Mouse (Mus musculus): ENCODE measurements around the gene Hspa5.
A peak's percentile ranks its signal among the peaks of the same experiment; 100 is the strongest.
"Not testable (repeated sequence)": the region's sequence is repeated elsewhere in the genome, so short reads cannot be mapped to it uniquely, and the experiment has no call there.

Gene Hspa5

GRCm38 (mm10) chr2:34771368-34772226 lies at the start of gene Hspa5:
Hspa5 (plus strand) TSS chr2:34771970.
- peak; percentile 98 for DNase-seq

DNA sequence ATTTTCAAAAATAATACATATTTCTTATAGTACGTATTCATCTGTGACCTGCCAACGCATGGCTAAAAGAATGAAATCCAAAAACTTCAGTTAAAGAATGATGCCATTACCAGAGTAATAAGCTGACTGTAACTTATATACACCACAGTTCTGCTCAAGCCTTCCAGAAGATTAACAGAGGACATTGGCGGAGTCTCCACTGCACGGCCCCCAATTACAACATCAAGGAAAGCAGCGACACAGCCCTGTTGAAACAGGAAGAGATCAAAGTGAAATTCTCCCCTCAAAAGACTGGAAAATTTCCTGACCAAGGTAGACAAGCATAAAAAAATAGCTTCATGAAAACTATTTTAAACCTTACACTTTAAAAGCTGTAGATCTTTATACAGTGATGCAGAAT lies 46.5 kb upstream of the Hspa5 start:
- no peak for DNase-seq

GRCm38 (mm10) chr2:34727045-34727728 lies 44.6 kb upstream of the Hspa5 start:
- no peak for DNase-seq

DNA sequence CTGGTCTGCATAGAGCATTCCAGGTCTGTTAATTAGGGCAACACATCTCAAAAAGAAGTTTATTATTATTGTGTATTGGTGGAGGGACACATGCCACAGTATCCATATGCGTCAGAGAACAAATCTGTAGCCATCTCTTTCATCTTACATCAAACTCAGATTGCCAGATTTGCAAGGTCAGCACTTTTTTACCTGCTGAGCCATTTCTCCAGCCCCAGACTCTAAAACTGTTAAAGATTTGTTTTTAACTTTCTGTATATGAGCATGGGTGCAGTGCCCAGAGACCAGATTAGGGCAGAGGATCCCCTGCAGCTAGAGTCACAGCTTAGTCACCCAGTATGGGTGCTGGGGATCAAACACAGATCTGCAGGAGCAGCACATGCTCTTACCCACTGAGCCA lies 35.1 kb upstream of the Hspa5 start:
- DNase-seq, result no peak

- DNase-seq, result no peak
Observed at GRCm38 (mm10) chr2:34737911-34738310, 33.9 kb upstream of the Hspa5 start.

DNA sequence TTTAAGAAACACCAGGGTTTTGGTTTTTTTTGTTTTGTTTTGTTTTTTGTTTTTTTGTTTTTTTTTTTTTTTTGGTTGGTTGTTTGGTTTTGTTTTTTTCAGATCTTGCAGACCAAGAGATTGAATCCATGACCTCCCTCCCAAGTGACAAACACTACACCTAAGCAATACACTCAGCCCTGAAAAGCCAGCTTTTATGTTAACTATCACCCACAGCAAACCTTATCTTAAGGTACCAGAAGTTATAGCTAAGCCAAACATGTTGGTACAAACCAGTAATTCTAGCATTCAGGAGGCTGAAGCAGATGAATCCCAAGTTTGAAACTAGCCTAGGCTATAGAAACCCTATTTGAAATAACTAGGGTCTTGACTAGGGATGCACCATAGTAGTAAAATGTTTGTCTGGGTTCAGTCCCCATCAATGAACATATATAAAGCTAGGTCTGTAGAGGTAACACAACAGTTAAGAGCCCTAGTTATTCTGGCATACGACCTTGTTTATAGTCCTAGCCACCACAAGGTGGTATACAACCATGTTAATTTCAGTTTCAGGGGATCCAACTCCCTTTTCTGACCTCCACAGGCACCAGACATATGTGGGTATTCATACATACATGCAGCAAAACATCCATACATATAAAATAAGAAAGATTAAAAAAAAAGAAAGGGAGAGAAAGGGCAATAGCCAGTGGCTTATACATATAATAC lies 31.9 kb upstream of the Hspa5 start:
- DNase-seq, result no peak

GRCm38 (mm10) chr2:34741390-34742159 lies 30.2 kb upstream of the Hspa5 start:
- no peak for DNase-seq

GRCm38 (mm10) chr2:34742675-34743074 lies 29.1 kb upstream of the Hspa5 start:
- no peak for DNase-seq

DNA sequence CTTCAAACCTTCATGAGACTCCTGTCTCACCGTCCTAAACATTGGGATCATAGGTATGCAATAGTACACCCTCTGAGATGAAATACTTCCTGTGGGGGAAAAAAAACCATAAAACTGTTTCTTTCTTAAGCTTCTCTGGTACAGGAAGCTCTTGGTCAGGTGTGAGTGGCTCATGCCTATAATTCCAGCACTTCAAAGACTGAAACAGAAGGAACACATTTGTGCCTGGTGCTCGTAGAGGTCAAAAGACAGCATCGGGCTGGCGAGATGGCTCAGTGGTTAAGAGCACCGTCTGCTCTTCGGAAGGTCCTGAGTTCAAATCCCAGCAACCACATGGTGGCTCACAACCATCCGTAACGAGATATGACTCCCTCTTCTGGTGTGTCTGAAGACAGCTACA lies 27.3 kb upstream of the Hspa5 start:
- DNase-seq, result no peak

DNA sequence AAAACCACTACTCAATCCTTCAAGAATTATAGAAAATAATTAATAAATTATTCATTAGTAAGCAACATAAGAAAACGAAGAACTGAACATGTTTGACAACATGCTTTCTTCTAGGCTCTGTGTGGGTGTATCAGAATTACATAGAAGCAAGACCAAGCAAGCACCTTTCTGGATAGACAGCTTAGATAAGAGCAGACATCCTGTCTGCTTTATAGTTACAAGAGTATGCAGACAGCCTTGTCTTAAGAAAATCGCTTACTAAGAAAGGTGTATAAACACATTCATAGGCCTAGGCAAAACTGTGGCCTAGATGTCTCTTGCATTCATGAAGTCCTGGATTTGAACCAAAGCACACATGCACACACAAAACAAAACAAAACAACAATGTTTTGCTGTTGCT lies 26.1 kb upstream of the Hspa5 start:
- no peak for DNase-seq

DNA sequence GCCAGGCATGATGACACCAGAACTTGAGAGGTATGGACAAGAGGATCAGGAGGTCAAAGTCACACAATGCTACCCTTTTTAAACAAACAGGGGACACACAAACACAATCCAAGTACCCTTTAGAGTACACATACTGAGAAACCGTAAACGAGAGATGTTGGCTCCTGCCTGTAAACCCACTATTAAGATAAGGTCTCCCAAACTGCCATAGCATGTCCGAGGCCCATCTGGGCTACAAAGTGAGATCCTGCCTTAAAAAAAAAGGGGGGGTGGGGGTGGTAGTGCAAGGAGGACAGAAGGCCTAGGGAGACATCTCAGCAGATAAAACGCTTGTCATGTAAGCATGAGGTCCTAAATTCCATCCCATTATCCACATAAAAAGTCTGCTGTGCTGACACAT lies 23.3 kb upstream of the Hspa5 start:
- no peak for DNase-seq

GRCm38 (mm10) chr2:34750245-34750644 lies 21.5 kb upstream of the Hspa5 start:
- no peak for DNase-seq

GRCm38 (mm10) chr2:34753811-34754550 lies 17.8 kb upstream of the Hspa5 start:
- peak; percentile 86 for DNase-seq

GRCm38 (mm10) chr2:34754551-34755358 lies 17.0 kb upstream of the Hspa5 start, which contains the start of gene Gapvd1:
Gapvd1 (minus strand) TSS chr2:34755232.
- no peak for DNase-seq

- no peak for DNase-seq
Observed at GRCm38 (mm10) chr2:34757341-34757740, 14.4 kb upstream of the Hspa5 start.

DNA sequence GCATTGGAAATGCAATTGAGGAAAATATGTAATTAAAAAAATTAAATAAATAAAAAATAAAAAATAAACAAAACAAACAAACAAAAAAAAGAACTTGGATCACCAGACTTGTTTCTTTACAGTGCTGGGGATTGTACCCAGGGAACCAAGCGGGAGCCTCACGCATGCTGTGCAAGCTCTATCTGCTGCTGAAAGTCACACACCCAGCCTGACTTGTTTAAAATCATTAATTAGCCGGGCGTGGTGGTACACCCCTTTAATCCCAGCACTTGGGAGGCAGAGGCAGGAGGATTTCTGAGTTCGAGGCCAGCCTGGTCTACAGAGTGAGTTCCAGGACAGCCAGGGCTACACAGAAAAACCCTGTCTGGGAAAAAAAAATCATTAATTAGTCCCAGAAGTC lies 10.5 kb upstream of the Hspa5 start:
- DNase-seq, result not testable (repeated sequence)

GRCm38 (mm10) chr2:34762174-34762573 lies 9.6 kb upstream of the Hspa5 start:
- no peak for DNase-seq

DNA sequence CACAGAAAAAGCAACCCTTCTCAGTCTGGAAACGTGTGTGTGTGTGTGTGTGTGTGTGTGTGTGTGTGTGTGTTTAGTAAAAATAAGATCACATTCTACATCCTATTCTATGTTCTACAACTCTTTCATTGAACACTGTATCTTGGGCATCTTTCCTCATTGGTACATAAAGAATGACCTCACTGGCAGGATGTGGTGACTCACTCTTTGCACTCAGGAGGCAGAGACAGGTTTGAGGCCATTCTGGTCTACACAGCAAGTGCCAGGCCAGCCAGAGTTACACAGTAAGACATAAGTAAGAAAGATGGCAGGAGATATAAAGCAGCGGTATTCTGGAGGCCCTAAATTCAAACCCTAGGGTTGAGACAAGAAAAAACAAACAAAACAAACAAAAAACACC lies 8.9 kb upstream of the Hspa5 start:
- no peak for DNase-seq

- DNase-seq, result no peak
Observed at GRCm38 (mm10) chr2:34764801-34765200, 7.0 kb upstream of the Hspa5 start.

DNA sequence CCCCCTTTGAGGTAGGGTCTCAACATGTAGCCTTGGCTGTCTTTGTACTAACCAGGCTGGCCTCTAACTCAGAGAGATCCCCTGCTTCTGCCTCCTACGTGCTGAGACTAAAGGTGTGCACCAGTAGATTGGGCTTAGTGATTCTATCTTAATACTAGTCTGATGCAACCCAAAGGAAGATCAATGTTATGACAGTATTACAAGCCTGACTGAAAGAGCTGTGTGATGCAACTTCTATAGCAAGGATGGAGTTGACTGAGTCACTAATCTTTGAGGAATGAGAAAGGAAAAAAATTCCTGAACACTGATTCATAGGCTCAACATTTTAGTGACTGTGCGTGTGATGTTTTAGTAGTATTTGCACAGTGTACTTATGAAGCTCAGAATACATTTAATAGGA lies 1.7 kb upstream of the Hspa5 start:
- DNase-seq, result no peak

DNA sequence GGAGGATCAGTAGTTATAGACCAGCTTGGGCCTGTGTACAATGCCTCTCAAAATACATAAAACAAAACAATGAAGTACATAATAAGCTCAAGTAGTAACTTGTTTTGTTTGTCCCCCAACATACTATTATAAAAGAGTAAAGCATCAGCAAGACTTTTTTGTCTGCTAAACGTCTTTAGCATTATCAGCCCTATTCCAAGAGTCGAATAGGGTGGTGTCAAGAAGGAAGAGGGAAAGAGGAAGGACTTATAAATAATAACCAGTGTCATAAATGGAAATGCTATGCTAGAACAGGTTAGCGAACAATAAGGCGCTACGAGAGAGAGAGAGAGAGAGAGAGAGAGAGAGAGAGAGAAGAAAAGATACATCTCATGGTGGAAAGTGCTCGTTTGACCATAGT lies 819 bp upstream of the Hspa5 start:
- no peak for DNase-seq

Data from right cerebral cortex, postnatal 14 days (tissue).